Mouse (Mus musculus): ENCODE measurements around the gene Nfasc. TPM values are rescaled to one million over a fixed set of nuclear protein-coding genes. Genes with fewer than 3 reads are reported as not detected.

Gene Nfasc
- total RNA-seq, 2 experiments from 2014 or later: 2.7 to 5.0 TPM

GRCm38 (mm10) chr1:132641049-132641795, 100.4 kb downstream of the Nfasc start:
- no peak for DNase-seq

GRCm38 (mm10) chr1:132640256-132640655, 101.3 kb downstream of the Nfasc start:
- DNase-seq: no peak

GRCm38 (mm10) chr1:132637346-132637745, 104.3 kb downstream of the Nfasc start:
- DNase-seq: no peak

GRCm38 (mm10) chr1:132629611-132630370, 111.8 kb downstream of the Nfasc start:
- peak in 1 of 2 experiments; percentile 7 for DNase-seq

- DNase-seq: no peak
Observed at GRCm38 (mm10) chr1:132628599-132628998, 113.0 kb downstream of the Nfasc start.

- no peak for DNase-seq
Observed at GRCm38 (mm10) chr1:132628183-132628582, 113.4 kb downstream of the Nfasc start.

GRCm38 (mm10) chr1:132626125-132626756, 115.4 kb downstream of the Nfasc start:
- DNase-seq: no peak

GRCm38 (mm10) chr1:132625034-132625433, 116.6 kb downstream of the Nfasc start:
- no peak for DNase-seq

GRCm38 (mm10) chr1:132624466-132624865, 117.1 kb downstream of the Nfasc start:
- DNase-seq: no peak

- DNase-seq: no peak
Observed at GRCm38 (mm10) chr1:132623641-132624336, 117.8 kb downstream of the Nfasc start.

GRCm38 (mm10) chr1:132612066-132612465, 129.5 kb downstream of the Nfasc start:
- DNase-seq: peak; percentile 44 to 55

GRCm38 (mm10) chr1:132609048-132609634, 132.5 kb downstream of the Nfasc start:
- DNase-seq: peak; percentile 61 to 69

GRCm38 (mm10) chr1:132602161-132602560, 139.4 kb downstream of the Nfasc start:
- no peak for DNase-seq

GRCm38 (mm10) chr1:132598024-132598423, 143.6 kb downstream of the Nfasc start:
- no peak for DNase-seq

GRCm38 (mm10) chr1:132595741-132596140, 145.9 kb downstream of the Nfasc start:
- DNase-seq: no peak

GRCm38 (mm10) chr1:132594587-132594986, 147.0 kb downstream of the Nfasc start:
- DNase-seq: peak; percentile 75 to 82

- DNase-seq: no peak
Observed at GRCm38 (mm10) chr1:132592145-132592544, 149.5 kb downstream of the Nfasc start.

GRCm38 (mm10) chr1:132591399-132591930, 150.1 kb downstream of the Nfasc start:
- DNase-seq: no peak

GRCm38 (mm10) chr1:132586679-132587201, 154.9 kb downstream of the Nfasc start:
- no peak for DNase-seq

GRCm38 (mm10) chr1:132585376-132585775, 156.2 kb downstream of the Nfasc start:
- no peak for DNase-seq

- no peak for DNase-seq
Observed at GRCm38 (mm10) chr1:132582998-132583604, 158.5 kb downstream of the Nfasc start.
